Mouse (Mus musculus): Measurements from ENCODE around the gene Tfip11. TPM values are rescaled to one million over a fixed set of nuclear protein-coding genes. Genes with fewer than 3 reads are reported as not detected.

The Tfip11 gene
- 32.6 and 34.8 TPM in 2 replicates for polyA plus RNA-seq (2015; fragmentation: Nextera tagmentation; extraction: Ambion mirVana)

GRCm38 (mm10) chr5:112325546-112326445 lies at the start of gene Tfip11:
TSS of gene Tfip11 (plus strand) at chr5:112326358.
- H3K4me1 ChIP-seq = peaks cover 26% of the 10 kb centered on the region
- H3K4me3 ChIP-seq = peak within 1 kb of the TSS; percentile 95
- H3K27me3 ChIP-seq = no peaks in the 10 kb centered on the region
- H3K27ac ChIP-seq = peak within 1 kb of the TSS; percentile 39; the same call in 1 of the 2 replicates
- no peaks in the 10 kb centered on the region for H3K9me3 ChIP-seq
- H3K36me3 ChIP-seq = peaks cover 34% of the 10 kb centered on the region
- ATAC-seq (ENCODE audit: low FRiP score, low read depth) = peak; percentile 90
- WGBS = 8% methylated on average over 48 of the region's 48 CpGs
- H3K4me2 ChIP-seq (replicated peaks) = peak within 1 kb of the TSS; percentile 83
- peak within 1 kb of the TSS; percentile 82 for H3K9ac ChIP-seq

GRCm38 (mm10) chr5:112276907-112277348 lies 49.2 kb upstream of the Tfip11 start:
- Histone ChIP-seq H3K4me2 (replicated peaks) (peak overlapping the region; percentile 86), H3K4me1 (peaks cover 61% of the 10 kb centered on the region)
- WGBS = under 1% methylated on average over 24 of the region's 24 CpGs

GRCm38 (mm10) chr5:112277906-112278470 lies 48.2 kb upstream of the Tfip11 start:
- WGBS = 90% methylated on average over 11 of the region's 11 CpGs
- H3K9me3 ChIP-seq = no peaks in the 10 kb centered on the region
- H3K27me3 ChIP-seq = no peaks in the 10 kb centered on the region
- peaks cover 71% of the 10 kb centered on the region for H3K4me1 ChIP-seq
- no peaks in the 10 kb centered on the region for H3K36me3 ChIP-seq
- H3K4me2 ChIP-seq (replicated peaks) = peak overlapping the region; percentile 86
- no peak for ATAC-seq (ENCODE audit: low FRiP score, low read depth)
- no peak overlapping the region; the same call in 1 of the 2 replicates for H3K9ac ChIP-seq
- H3K27ac ChIP-seq = no peak overlapping the region
- peak overlapping the region; percentile 73 for H3K4me3 ChIP-seq

More at GRCm38 (mm10) chr5:112276907-112277348, 49.2 kb upstream of the Tfip11 start:
- Histone ChIP-seq H3K27me3 (no peaks in the 10 kb centered on the region), H3K9me3 (no peaks in the 10 kb centered on the region), H3K27ac (peak overlapping the region; percentile 75), H3K36me3 (no peaks in the 10 kb centered on the region), H3K4me3 (peak overlapping the region; percentile 73), H3K9ac (peak overlapping the region; percentile 84)
- ATAC-seq (ENCODE audit: low FRiP score, low read depth) = no peak; the same call in 1 of the 2 replicates

- no peak overlapping the region; the same call in 1 of the 2 replicates for H3K27ac ChIP-seq
Observed at GRCm38 (mm10) chr5:112279181-112280021, 46.8 kb upstream of the Tfip11 start.

GRCm38 (mm10) chr5:112280151-112280550 lies 46.0 kb upstream of the Tfip11 start:
- 84% methylated on average over 7 of the region's 7 CpGs for WGBS
- Histone ChIP-seq H3K9ac (0 out of 2 replicates have a peak overlapping the region, but pooled peaks have one; percentile 2), H3K36me3 (no peaks in the 10 kb centered on the region), H3K27ac (no peak overlapping the region), H3K4me2 (replicated peaks) (no peak overlapping the region), H3K4me1 (peaks cover 72% of the 10 kb centered on the region), H3K27me3 (no peaks in the 10 kb centered on the region), H3K9me3 (no peaks in the 10 kb centered on the region), H3K4me3 (no peak overlapping the region)
- ATAC-seq (ENCODE audit: low FRiP score, low read depth) = no peak

More at GRCm38 (mm10) chr5:112279181-112280021, 46.8 kb upstream of the Tfip11 start:
- Histone ChIP-seq H3K4me1 (peaks cover 75% of the 10 kb centered on the region), H3K36me3 (no peaks in the 10 kb centered on the region), H3K27me3 (no peaks in the 10 kb centered on the region), H3K4me3 (no peak overlapping the region), H3K9ac (peak overlapping the region; percentile 50; the same call in 1 of the 2 replicates), H3K9me3 (no peaks in the 10 kb centered on the region), H3K4me2 (replicated peaks) (no peak overlapping the region)
- no peak for ATAC-seq (ENCODE audit: low FRiP score, low read depth)
- 79% methylated on average over 17 of the region's 17 CpGs for WGBS

- Histone ChIP-seq H3K4me2 (replicated peaks) (no peak overlapping the region), H3K9ac (peak overlapping the region; percentile 25; the same call in 1 of the 2 replicates), H3K9me3 (no peaks in the 10 kb centered on the region), H3K27me3 (no peaks in the 10 kb centered on the region), H3K36me3 (no peaks in the 10 kb centered on the region), H3K4me3 (no peak overlapping the region), H3K4me1 (peaks cover 64% of the 10 kb centered on the region), H3K27ac (no peak overlapping the region)
- no peak for ATAC-seq (ENCODE audit: low FRiP score, low read depth)
- WGBS = 59% methylated on average over 15 of the region's 15 CpGs
Observed at GRCm38 (mm10) chr5:112280863-112281660, 45.1 kb upstream of the Tfip11 start.

- Histone ChIP-seq H3K36me3 (no peaks in the 10 kb centered on the region), H3K27me3 (no peaks in the 10 kb centered on the region), H3K9ac (no peak overlapping the region; the same call in 1 of the 2 replicates), H3K4me2 (replicated peaks) (no peak overlapping the region), H3K27ac (no peak overlapping the region), H3K9me3 (no peaks in the 10 kb centered on the region), H3K4me1 (peaks cover 70% of the 10 kb centered on the region), H3K4me3 (no peak overlapping the region)
- 79% methylated on average over 4 of the region's 4 CpGs for WGBS
- no peak for ATAC-seq (ENCODE audit: low FRiP score, low read depth)
Observed at GRCm38 (mm10) chr5:112281676-112282075, 44.5 kb upstream of the Tfip11 start.

GRCm38 (mm10) chr5:112282123-112282779 lies 43.9 kb upstream of the Tfip11 start:
- H3K4me1 ChIP-seq = peaks cover 71% of the 10 kb centered on the region
- no peak for ATAC-seq (ENCODE audit: low FRiP score, low read depth)
- no peaks in the 10 kb centered on the region for H3K9me3 ChIP-seq
- H3K4me2 ChIP-seq (replicated peaks) = no peak overlapping the region
- 71% methylated on average over 6 of the region's 6 CpGs for WGBS
- no peak overlapping the region for H3K4me3 ChIP-seq
- H3K36me3 ChIP-seq = no peaks in the 10 kb centered on the region
- H3K27me3 ChIP-seq = no peaks in the 10 kb centered on the region
- no peak overlapping the region; the same call in 1 of the 2 replicates for H3K27ac ChIP-seq
- H3K9ac ChIP-seq = no peak overlapping the region

GRCm38 (mm10) chr5:112282780-112283482 lies 43.2 kb upstream of the Tfip11 start:
- peaks cover 64% of the 10 kb centered on the region for H3K4me1 ChIP-seq
- H3K27ac ChIP-seq = no peak overlapping the region
- H3K9ac ChIP-seq = no peak overlapping the region
- H3K4me2 ChIP-seq (replicated peaks) = no peak overlapping the region
- H3K9me3 ChIP-seq = no peaks in the 10 kb centered on the region
- H3K4me3 ChIP-seq = no peak overlapping the region
- no peaks in the 10 kb centered on the region for H3K36me3 ChIP-seq
- ATAC-seq (ENCODE audit: low FRiP score, low read depth) = no peak
- 71% methylated on average over 9 of the region's 9 CpGs for WGBS
- H3K27me3 ChIP-seq = no peaks in the 10 kb centered on the region

- H3K27ac ChIP-seq = no peak overlapping the region
- peaks cover 62% of the 10 kb centered on the region for H3K4me1 ChIP-seq
- H3K9me3 ChIP-seq = no peaks in the 10 kb centered on the region
- H3K36me3 ChIP-seq = no peaks in the 10 kb centered on the region
- H3K27me3 ChIP-seq = no peaks in the 10 kb centered on the region
- ATAC-seq (ENCODE audit: low FRiP score, low read depth) = no peak
- no peak overlapping the region for H3K4me2 ChIP-seq (replicated peaks)
- WGBS = 71% methylated on average over 10 of the region's 10 CpGs
- H3K4me3 ChIP-seq = no peak overlapping the region
- no peak overlapping the region for H3K9ac ChIP-seq
Observed at GRCm38 (mm10) chr5:112283543-112284202, 42.5 kb upstream of the Tfip11 start.

Measured in limb, embryonic 13.5 days (tissue).